In the genomic region with DNA sequence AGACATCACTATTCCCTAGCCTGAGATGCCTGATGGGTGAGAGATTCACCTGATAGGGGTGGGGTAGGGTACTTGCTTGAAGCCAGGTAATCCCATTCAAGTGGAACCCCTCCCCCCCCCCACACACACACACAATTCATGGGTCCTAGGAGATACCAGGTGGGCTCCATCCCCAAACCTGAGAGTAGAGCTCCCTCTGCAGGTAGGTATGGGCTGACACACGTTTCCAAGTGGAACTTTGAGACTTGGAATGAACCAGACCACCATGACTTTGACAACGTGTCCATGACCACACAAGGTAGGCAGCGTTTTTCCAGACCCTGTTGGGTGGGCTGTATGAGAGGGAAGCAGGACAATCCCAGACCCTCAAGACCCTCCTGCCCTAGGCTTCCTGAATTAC, we compare ENCODE assay signal across 15 mouse cellular contexts. TPM values are rescaled to one million over a fixed set of nuclear protein-coding genes. Genes with fewer than 3 reads are reported as not detected.
DNase-seq lines count a peak whose midpoint lies in the region; ATAC-seq and TF ChIP-seq lines count a peak whose summit lies in the region.
"Had no signal": no experiment of that assay in that cellular context is flagged by ENCODE, and none has a peak within 500 bp of the region (broad histone marks: within the 10 kb centered on the region; RNA-seq: fewer than 3 reads in every experiment).

No protein-coding gene starts in this region.

- no peak for ATAC-seq in neural tube, embryonic 15.5 days (ENCODE audit: low FRiP score)

- in situ Hi-C loops in CH12.LX (cut with MboI; ENCODE audit: low pct_ligation_motif_present, low pct_unique_long_range_greater_than_20kb, low sequenced_read_pairs): no loop called here

- no peak for DNase-seq in cerebellum, adult 2 months
- no peak for DNase-seq in cerebellum, postnatal 4 days (ENCODE audit: low spot score in 2 of 2)
- no peak for DNase-seq in liver, adult 2 months (ENCODE audit: extremely low read depth, low read depth, low spot score)
- no peak for DNase-seq in liver
- no peak for DNase-seq in CH12.LX (ENCODE audit: extremely low read depth)
- DNase-seq in brain, embryonic 14.5 days (ENCODE audit: low read depth): no peak
- DNase-seq in urinary bladder, adult 18-20 months (ENCODE audit: low spot score in 2 of 2): no peak
- DNase-seq: adrenal gland, adult 8-10 months; heart, postnatal 14 days; kidney, postnatal 14 days; layer of hippocampus, postnatal 36 days; right cerebral cortex, postnatal 4 days had no signal

- no peaks in the 10 kb centered on the region for H3K27me3 ChIP-seq in cerebellum, adult 2 months (ENCODE audit: control insufficient read depth, insufficient read depth, low read length)
- no peaks in the 10 kb centered on the region for H3K27me3 ChIP-seq in liver, adult 2 months (ENCODE audit: control insufficient read depth, insufficient read depth, low read length)
- H3K27me3 ChIP-seq in CH12.LX (replicated peaks): no peaks in the 10 kb centered on the region
- no peaks in the 10 kb centered on the region for H3K27me3 ChIP-seq in neural tube, embryonic 15.5 days (replicated peaks)
- H3K27me3 ChIP-seq: limb, embryonic 12.5 days; Patski had no signal

- H3K27ac ChIP-seq in cerebellum, adult 2 months (ENCODE audit: insufficient read depth, low read length): no peak overlapping the region
- no peak overlapping the region for H3K27ac ChIP-seq in liver, adult 2 months (replicated peaks; ENCODE audit: insufficient read depth, low read depth, low read length)
- no peak overlapping the region for H3K27ac ChIP-seq in CH12.LX (ENCODE audit: insufficient read depth, low read depth)
- no peak overlapping the region for H3K27ac ChIP-seq in neural tube, embryonic 15.5 days (replicated peaks)
- H3K27ac ChIP-seq: limb, embryonic 12.5 days had no signal

- TF ChIP-seq RAD21 in CH12.LX (IDR thresholded peaks at IDR 0.05; ENCODE audit: low read depth, low read length): peak; percentile 49

- no peak for TF ChIP-seq POLR2A in cerebellum, adult 2 months (IDR thresholded peaks at IDR 0.05; ENCODE audit: borderline replicate concordance, insufficient read depth, low read length)
- no peak for TF ChIP-seq POLR2A in liver, adult 2 months (IDR thresholded peaks at IDR 0.05; ENCODE audit: extremely low read depth, insufficient read depth, low read length)
- no peak for TF ChIP-seq POLR2A in CH12.LX (IDR thresholded peaks at IDR 0.05; ENCODE audit: low read depth, low read length)
- TF ChIP-seq POLR2A in brain, embryonic 14.5 days (IDR thresholded peaks at IDR 0.05; ENCODE audit: borderline replicate concordance, extremely low read depth, insufficient read depth, insufficient read length, poor library complexity, severe bottlenecking): no peak

- H3K79me2 ChIP-seq in liver, adult 2 months (ENCODE audit: control insufficient read depth, insufficient read depth, low read length): no peaks in the 10 kb centered on the region
- no peaks in the 10 kb centered on the region for H3K79me2 ChIP-seq in CH12.LX (replicated peaks; ENCODE audit: control insufficient read depth, extremely low read depth, insufficient read depth, poor library complexity, severe bottlenecking)

- H3K9me3 ChIP-seq in CH12.LX (replicated peaks; ENCODE audit: low read length): no peaks in the 10 kb centered on the region
- H3K9me3 ChIP-seq in neural tube, embryonic 15.5 days (replicated peaks): no peaks in the 10 kb centered on the region
- H3K9me3 ChIP-seq: limb, embryonic 12.5 days had no signal

- peaks cover 14% of the 10 kb centered on the region for H3K4me1 ChIP-seq in cerebellum, adult 2 months (ENCODE audit: control insufficient read depth, insufficient read depth, low read length)
- peaks cover 6% of the 10 kb centered on the region for H3K4me1 ChIP-seq in liver, adult 2 months (ENCODE audit: control insufficient read depth, insufficient read depth, low read length)
- no peaks in the 10 kb centered on the region for H3K4me1 ChIP-seq in CH12.LX (ENCODE audit: control insufficient read depth in 1 of 2, insufficient read depth in 2 of 2)
- peaks cover 15% of the 10 kb centered on the region for H3K4me1 ChIP-seq in neural tube, embryonic 15.5 days

- no peak overlapping the region for H3K4me2 ChIP-seq in CH12.LX (ENCODE audit: insufficient read depth, low read depth, poor library complexity, severe bottlenecking)
- H3K4me2 ChIP-seq in neural tube, embryonic 15.5 days: no peak overlapping the region
- H3K4me2 ChIP-seq: limb, embryonic 12.5 days had no signal

- no peaks in the 10 kb centered on the region for H3K36me3 ChIP-seq in liver, adult 2 months (ENCODE audit: control insufficient read depth, insufficient read depth, low read length)
- H3K36me3 ChIP-seq in CH12.LX (replicated peaks in 1 of 2; ENCODE audit: control insufficient read depth in 1 of 2, insufficient read depth in 1 of 2, low read length in 1 of 2): peaks cover 5 to 60% of the 10 kb centered on the region in 2 experiments
- H3K36me3 ChIP-seq in neural tube, embryonic 15.5 days: no peaks in the 10 kb centered on the region

- TF ChIP-seq EP300 in CH12.LX (IDR thresholded peaks at IDR 0.05; ENCODE audit: low read length): no peak

- TF ChIP-seq CTCF in cerebellum, adult 2 months (IDR thresholded peaks at IDR 0.05; ENCODE audit: borderline replicate concordance, insufficient read depth, low read depth, low read length): peak; percentile 26; the same call in 1 of the 2 replicates
- peak; percentile 55 for TF ChIP-seq CTCF in liver, adult 2 months (IDR thresholded peaks at IDR 0.05; ENCODE audit: low read depth, low read length)
- peak in 1 of 2 experiments; percentile 60; a peak in 2 of 4 replicates for TF ChIP-seq CTCF in CH12.LX (conservative IDR thresholded peaks at IDR 0.05 in 1 of 2, IDR thresholded peaks at IDR 0.05 in 1 of 2; ENCODE audit: low read depth in 2 of 2, low read length in 2 of 2)
- TF ChIP-seq CTCF in brain, embryonic 14.5 days (IDR thresholded peaks at IDR 0.05; ENCODE audit: borderline replicate concordance, extremely low read depth, insufficient read depth, insufficient read length): peak; percentile 19; the same call in 1 of the 2 replicates

- no peak overlapping the region for H3K9ac ChIP-seq in liver, adult 2 months (ENCODE audit: low read depth, low read length)
- H3K9ac ChIP-seq in CH12.LX (ENCODE audit: insufficient read depth, low read depth): no peak overlapping the region
- no peak overlapping the region for H3K9ac ChIP-seq in neural tube, embryonic 15.5 days (replicated peaks)
- H3K9ac ChIP-seq: limb, embryonic 12.5 days had no signal

- WGBS in cerebellum, adult 2 months: 63% methylated on average over 3 of the region's 3 CpGs
- WGBS in liver, adult 2 months: 41% methylated on average over 3 of the region's 3 CpGs
- 60% methylated on average over 3 of the region's 3 CpGs for WGBS in neural tube, embryonic 15.5 days

- H3K4me3 ChIP-seq in cerebellum, adult 2 months (replicated peaks; ENCODE audit: insufficient read depth, low read depth, low read length): no peak overlapping the region
- no peak overlapping the region for H3K4me3 ChIP-seq in liver, adult 2 months (ENCODE audit: insufficient read depth, low read depth, low read length)
- H3K4me3 ChIP-seq in CH12.LX (replicated peaks in 1 of 3; ENCODE audit: low read depth in 2 of 3, low read length in 2 of 3, poor library complexity in 1 of 3): no peak overlapping the region
- H3K4me3 ChIP-seq in neural tube, embryonic 15.5 days (replicated peaks): no peak overlapping the region
- H3K4me3 ChIP-seq: limb, embryonic 12.5 days had no signal

- dilution Hi-C loops in CH12.LX (cut with MboI; ENCODE audit: extremely low pct_ligation_motif_present, extremely low pct_unique_long_range_greater_than_20kb, low sequenced_read_pairs): no loop called here

RNA-seq across cellular contexts. Expression of a gene that starts 4.5 kb away (rescaled TPM):
- 1.7 and 1.9 TPM in 2 replicates for polyA plus RNA-seq in cerebellum, adult 2 months (2012; rRNA removed)
- total RNA-seq in liver, adult 2 months (2014; rRNA removed): 121 and 190 TPM in 2 replicates
- 261 and 264 TPM in 2 replicates for polyA plus RNA-seq in liver, adult 2 months (2012; rRNA removed)
- total RNA-seq in CH12.LX (2012; rRNA removed) (0.08 TPM in 2 replicates), CH12.LX (2014; rRNA removed) (not detected in 2 replicates)
- polyA plus RNA-seq in CH12.LX (2012; ENCODE audit: insufficient read length, low read depth): 0.07 and 0.11 TPM in 2 replicates
- 4.0 and 4.5 TPM in 2 replicates for polyA plus RNA-seq in brain, embryonic 14.5 days (2012; rRNA removed)
- polyA plus RNA-seq in neural tube, embryonic 15.5 days (2015; fragmentation: Nextera tagmentation; extraction: Ambion mirVana): 2.6 TPM in 2 replicates
- total RNA-seq: heart, postnatal 14 days had no signal

RNA-seq across cellular contexts. Expression of a gene that starts 10.4 kb away (rescaled TPM):
- 89.1 and 91.8 TPM in 2 replicates for polyA plus RNA-seq in cerebellum, adult 2 months (2012; rRNA removed)
- total RNA-seq in liver, adult 2 months (2014; rRNA removed): 14.0 and 16.3 TPM in 2 replicates
- 19.5 and 28.2 TPM in 2 replicates for polyA plus RNA-seq in liver, adult 2 months (2012; rRNA removed)
- total RNA-seq in CH12.LX (2012; rRNA removed) (8.5 and 9.1 TPM in 2 replicates), CH12.LX (2014; rRNA removed) (3.7 and 5.5 TPM in 2 replicates)
- polyA plus RNA-seq in CH12.LX (2012; ENCODE audit: insufficient read length, low read depth): 4.4 and 5.0 TPM in 2 replicates
- polyA plus RNA-seq in brain, embryonic 14.5 days (2012; rRNA removed): 63.9 and 67.7 TPM in 2 replicates
- polyA plus RNA-seq in neural tube, embryonic 15.5 days (2015; fragmentation: Nextera tagmentation; extraction: Ambion mirVana): 25.2 and 33.9 TPM in 2 replicates

RNA-seq across cellular contexts. Expression of a gene that starts 12.3 kb away (rescaled TPM):
- polyA plus RNA-seq in cerebellum, adult 2 months (2012; rRNA removed): 30.6 and 35.8 TPM in 2 replicates
- 20.2 and 22.7 TPM in 2 replicates for total RNA-seq in liver, adult 2 months (2014; rRNA removed)
- polyA plus RNA-seq in liver, adult 2 months (2012; rRNA removed): 42.3 and 49.9 TPM in 2 replicates
- total RNA-seq in CH12.LX (2012; rRNA removed) (0.55 and 0.64 TPM in 2 replicates), CH12.LX (2014; rRNA removed) (0.17 TPM in 1 of 2 replicates, not detected in the other)
- polyA plus RNA-seq in CH12.LX (2012; ENCODE audit: insufficient read length, low read depth): 0.26 and 0.64 TPM in 2 replicates
- polyA plus RNA-seq in brain, embryonic 14.5 days (2012; rRNA removed): 18.1 and 25.8 TPM in 2 replicates
- 7.8 and 10.9 TPM in 2 replicates for polyA plus RNA-seq in neural tube, embryonic 15.5 days (2015; fragmentation: Nextera tagmentation; extraction: Ambion mirVana)

RNA-seq across cellular contexts. Expression of a gene that starts 19.8 kb away (rescaled TPM):
- polyA plus RNA-seq in cerebellum, adult 2 months (2012; rRNA removed): 29.0 and 37.8 TPM in 2 replicates
- 2.1 and 2.6 TPM in 2 replicates for total RNA-seq in liver, adult 2 months (2014; rRNA removed)
- polyA plus RNA-seq in liver, adult 2 months (2012; rRNA removed): 4.3 and 7.3 TPM in 2 replicates
- 4.0 and 5.8 TPM in 2 replicates for total RNA-seq in CH12.LX (2012; rRNA removed)
- 2.1 and 2.3 TPM in 2 replicates for total RNA-seq in CH12.LX (2014; rRNA removed)
- 10.6 and 10.8 TPM in 2 replicates for polyA plus RNA-seq in CH12.LX (2012; ENCODE audit: insufficient read length, low read depth)
- polyA plus RNA-seq in brain, embryonic 14.5 days (2012; rRNA removed): 16.3 and 17.6 TPM in 2 replicates
- 11.4 and 11.7 TPM in 2 replicates for polyA plus RNA-seq in neural tube, embryonic 15.5 days (2015; fragmentation: Nextera tagmentation; extraction: Ambion mirVana)

RNA-seq across cellular contexts. Expression of a gene that starts 50.3 kb away (rescaled TPM):
- polyA plus RNA-seq in cerebellum, adult 2 months (2012; rRNA removed): 50.8 and 52.4 TPM in 2 replicates
- total RNA-seq in liver, adult 2 months (2014; rRNA removed): 6.0 and 9.9 TPM in 2 replicates
- 19.4 TPM in 2 replicates for polyA plus RNA-seq in liver, adult 2 months (2012; rRNA removed)
- 15.5 and 20.3 TPM in 2 replicates for total RNA-seq in CH12.LX (2012; rRNA removed)
- total RNA-seq in CH12.LX (2014; rRNA removed): 18.3 and 25.4 TPM in 2 replicates
- 20.0 and 21.4 TPM in 2 replicates for polyA plus RNA-seq in CH12.LX (2012; ENCODE audit: insufficient read length, low read depth)
- 32.6 and 39.4 TPM in 2 replicates for polyA plus RNA-seq in brain, embryonic 14.5 days (2012; rRNA removed)
- 24.0 and 28.9 TPM in 2 replicates for polyA plus RNA-seq in neural tube, embryonic 15.5 days (2015; fragmentation: Nextera tagmentation; extraction: Ambion mirVana)

Comparison
In these comparisons a context has a peak if more than half of its experiments do, and no peak if none do; other contexts are left out.
1. RNA of a gene that starts 4.5 kb away (polyA plus RNA-seq): 261 to 264 TPM in liver, adult 2 months; 4.0 to 4.5 TPM in brain, embryonic 14.5 days, 2.6 TPM in neural tube, embryonic 15.5 days, 1.7 to 1.9 TPM in cerebellum, adult 2 months and 0.07 to 0.11 TPM in CH12.LX; every median in the first group is over 10 times any median in the second.